Mouse (Mus musculus): ENCODE data around the gene Gapt. TPM values are rescaled to one million over a fixed set of nuclear protein-coding genes. Genes with fewer than 3 reads are reported as not detected.
A peak's percentile ranks its signal among the peaks of the same experiment; 100 is the strongest.
"Not testable (repeated sequence)": the region's sequence is repeated elsewhere in the genome, so short reads cannot be mapped to it uniquely, and the experiment has no call there.

Gene Gapt
- polyA plus RNA-seq (2015; fragmentation: Nextera tagmentation; extraction: Ambion mirVana) = 0.16 and 0.38 TPM in 2 replicates

DNA sequence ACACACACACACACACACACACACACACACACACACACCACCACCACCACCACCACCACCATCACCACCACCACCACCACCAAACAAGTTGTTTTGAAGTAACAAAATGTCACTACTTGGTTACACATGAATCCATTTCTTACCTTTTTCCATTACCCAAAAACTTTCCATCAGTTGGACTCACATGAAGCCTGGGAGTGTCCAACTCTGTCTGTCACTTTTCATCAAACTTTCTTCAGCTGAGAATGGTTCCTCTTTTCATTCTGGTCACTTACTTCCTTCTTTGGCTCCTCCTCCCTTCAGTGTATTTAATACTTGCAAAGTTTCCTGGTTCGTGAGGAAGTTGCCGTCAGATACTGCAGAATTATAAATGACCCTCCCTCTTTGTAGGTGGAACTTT is at the start of gene Gapt:
Gene Gapt, minus strand, starts transcription at position 259 of the 400 bp plus-strand sequence.
- ATAC-seq (replicated peaks; ENCODE audit: extremely low read depth, insufficient read depth, low FRiP score) = no peak
- Histone ChIP-seq H3K27ac (ENCODE audit: low read length) (no peak within 1 kb of the TSS), H3K4me1 (ENCODE audit: control insufficient read depth, insufficient read depth, low read length) (no peaks in the 10 kb centered on the region), H3K9me3 (replicated peaks; ENCODE audit: control insufficient read depth, low read length) (no peaks in the 10 kb centered on the region), H3K4me3 (ENCODE audit: low read length) (no peak within 1 kb of the TSS), H3K27me3 (ENCODE audit: control insufficient read depth, insufficient read depth, low read length) (no peaks in the 10 kb centered on the region), H3K36me3 (ENCODE audit: control insufficient read depth, insufficient read depth) (no peaks in the 10 kb centered on the region), H3K9ac (ENCODE audit: low read length) (no peak within 1 kb of the TSS), H3K4me2 (ENCODE audit: low read depth, low read length) (no peak within 1 kb of the TSS)
- WGBS = 74% methylated on average over 2 of the region's 2 CpGs

- H3K4me2 ChIP-seq (ENCODE audit: low read depth, low read length) = no peak overlapping the region
- no peaks in the 10 kb centered on the region for H3K9me3 ChIP-seq (replicated peaks; ENCODE audit: control insufficient read depth, low read length)
- no peak for ATAC-seq (replicated peaks; ENCODE audit: extremely low read depth, insufficient read depth, low FRiP score)
- H3K9ac ChIP-seq (ENCODE audit: low read length) = no peak overlapping the region
- H3K4me3 ChIP-seq (ENCODE audit: low read length) = no peak overlapping the region
- 71% methylated on average over 5 of the region's 5 CpGs for WGBS
- no peaks in the 10 kb centered on the region for H3K4me1 ChIP-seq (ENCODE audit: control insufficient read depth, insufficient read depth, low read length)
- H3K27me3 ChIP-seq (ENCODE audit: control insufficient read depth, insufficient read depth, low read length) = no peaks in the 10 kb centered on the region
- peaks cover 4% of the 10 kb centered on the region for H3K36me3 ChIP-seq (ENCODE audit: control insufficient read depth, insufficient read depth)
- H3K27ac ChIP-seq (ENCODE audit: low read length) = no peak overlapping the region
Measured at GRCm38 (mm10) chr13:110406152-110406551, 49.2 kb upstream of the Gapt start.

DNA sequence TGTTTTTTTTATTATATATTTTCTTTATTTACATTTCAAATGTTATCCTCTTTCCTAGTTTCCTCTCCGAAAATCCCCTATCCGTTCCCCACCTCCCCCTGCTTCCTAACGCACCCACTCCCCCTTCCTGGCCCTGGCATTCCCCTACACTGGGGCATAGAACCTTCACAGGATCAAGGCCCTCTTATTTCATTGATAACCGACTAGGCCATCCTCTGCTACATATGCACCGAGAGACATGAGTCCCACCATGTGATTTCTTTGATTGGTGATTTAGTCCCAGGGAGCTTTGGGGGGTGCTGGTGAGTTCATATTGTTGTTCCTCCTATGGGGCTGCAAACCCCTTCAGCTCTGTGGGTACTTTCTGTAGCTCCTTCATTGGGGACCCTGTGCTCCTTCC is 47.7 kb upstream of the Gapt start:
- not testable (repeated sequence) for H3K4me3 ChIP-seq (ENCODE audit: low read length); H3K9ac ChIP-seq (ENCODE audit: low read length); H3K27ac ChIP-seq (ENCODE audit: low read length); H3K27me3 ChIP-seq (ENCODE audit: control insufficient read depth, insufficient read depth, low read length); H3K9me3 ChIP-seq (replicated peaks; ENCODE audit: control insufficient read depth, low read length); H3K4me2 ChIP-seq (ENCODE audit: low read depth, low read length); ATAC-seq (replicated peaks; ENCODE audit: extremely low read depth, insufficient read depth, low FRiP score); H3K4me1 ChIP-seq (ENCODE audit: control insufficient read depth, insufficient read depth, low read length)
- WGBS = 79% methylated on average over 5 of the region's 5 CpGs
- H3K36me3 ChIP-seq (ENCODE audit: control insufficient read depth, insufficient read depth) = peaks cover 19% of the 10 kb centered on the region

- no peak overlapping the region for H3K4me3 ChIP-seq (ENCODE audit: low read length)
- no peaks in the 10 kb centered on the region for H3K9me3 ChIP-seq (replicated peaks; ENCODE audit: control insufficient read depth, low read length)
- no peak for ATAC-seq (replicated peaks; ENCODE audit: extremely low read depth, insufficient read depth, low FRiP score)
- H3K9ac ChIP-seq (ENCODE audit: low read length) = no peak overlapping the region
- H3K4me1 ChIP-seq (ENCODE audit: control insufficient read depth, insufficient read depth, low read length) = peaks cover 6% of the 10 kb centered on the region; the same call in 1 of the 2 replicates
- peaks cover 25% of the 10 kb centered on the region for H3K36me3 ChIP-seq (ENCODE audit: control insufficient read depth, insufficient read depth)
- no peaks in the 10 kb centered on the region for H3K27me3 ChIP-seq (ENCODE audit: control insufficient read depth, insufficient read depth, low read length)
- H3K4me2 ChIP-seq (ENCODE audit: low read depth, low read length) = no peak overlapping the region
- 69% methylated on average over 8 of the region's 8 CpGs for WGBS
- no peak overlapping the region for H3K27ac ChIP-seq (ENCODE audit: low read length)
Measured at GRCm38 (mm10) chr13:110404059-110404458, 47.1 kb upstream of the Gapt start.

DNA sequence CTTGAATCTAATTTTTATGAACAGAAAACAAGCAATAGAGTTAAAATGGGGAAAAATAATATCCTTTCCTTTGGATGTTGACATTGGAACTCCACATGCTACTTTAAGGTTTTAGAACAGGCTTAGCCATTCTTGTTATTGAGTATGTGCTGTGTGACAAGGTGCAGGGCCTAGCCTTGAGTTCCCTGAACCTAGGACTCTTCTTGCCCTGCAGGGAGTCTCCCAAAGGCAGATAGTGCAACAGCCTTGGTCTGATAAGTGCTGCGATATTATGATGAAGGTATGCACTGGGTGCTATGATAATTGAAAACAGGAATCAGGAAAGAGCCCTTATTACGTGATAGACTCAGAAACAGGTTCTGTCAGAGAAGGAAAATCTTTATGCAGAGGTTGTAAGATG is 44.9 kb upstream of the Gapt start:
- Histone ChIP-seq H3K4me3 (ENCODE audit: low read length) (no peak overlapping the region), H3K4me1 (ENCODE audit: control insufficient read depth, insufficient read depth, low read length) (peaks cover 15% of the 10 kb centered on the region), H3K27me3 (ENCODE audit: control insufficient read depth, insufficient read depth, low read length) (no peaks in the 10 kb centered on the region), H3K9me3 (replicated peaks; ENCODE audit: control insufficient read depth, low read length) (no peaks in the 10 kb centered on the region), H3K9ac (ENCODE audit: low read length) (no peak overlapping the region), H3K36me3 (ENCODE audit: control insufficient read depth, insufficient read depth) (peaks cover 41% of the 10 kb centered on the region), H3K27ac (ENCODE audit: low read length) (no peak overlapping the region), H3K4me2 (ENCODE audit: low read depth, low read length) (no peak overlapping the region)
- 77% methylated on average over 2 of the region's 2 CpGs for WGBS
- no peak for ATAC-seq (replicated peaks; ENCODE audit: extremely low read depth, insufficient read depth, low FRiP score)

DNA sequence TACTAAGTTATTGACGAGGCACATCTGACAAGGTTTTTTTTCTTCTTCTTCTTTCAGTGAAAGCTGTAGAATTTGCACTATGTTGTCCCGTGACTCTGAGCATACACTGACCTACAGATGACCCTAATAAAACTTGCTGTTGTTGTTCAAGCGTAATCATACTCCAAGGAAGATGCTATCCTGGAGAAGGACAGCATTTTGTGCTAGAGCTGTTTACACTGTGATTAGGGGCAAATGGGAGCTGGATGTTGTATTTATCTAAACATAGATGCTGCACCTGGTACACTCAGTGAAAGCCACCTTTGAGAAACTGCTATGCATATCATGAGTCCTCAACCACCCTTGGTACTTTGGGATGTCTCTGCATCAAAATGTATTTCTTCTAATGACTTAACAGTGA is 44.4 kb upstream of the Gapt start:
- WGBS = 73% methylated on average over 3 of the region's 3 CpGs
- H3K4me2 ChIP-seq (ENCODE audit: low read depth, low read length) = no peak overlapping the region
- peaks cover 41% of the 10 kb centered on the region for H3K36me3 ChIP-seq (ENCODE audit: control insufficient read depth, insufficient read depth)

DNA sequence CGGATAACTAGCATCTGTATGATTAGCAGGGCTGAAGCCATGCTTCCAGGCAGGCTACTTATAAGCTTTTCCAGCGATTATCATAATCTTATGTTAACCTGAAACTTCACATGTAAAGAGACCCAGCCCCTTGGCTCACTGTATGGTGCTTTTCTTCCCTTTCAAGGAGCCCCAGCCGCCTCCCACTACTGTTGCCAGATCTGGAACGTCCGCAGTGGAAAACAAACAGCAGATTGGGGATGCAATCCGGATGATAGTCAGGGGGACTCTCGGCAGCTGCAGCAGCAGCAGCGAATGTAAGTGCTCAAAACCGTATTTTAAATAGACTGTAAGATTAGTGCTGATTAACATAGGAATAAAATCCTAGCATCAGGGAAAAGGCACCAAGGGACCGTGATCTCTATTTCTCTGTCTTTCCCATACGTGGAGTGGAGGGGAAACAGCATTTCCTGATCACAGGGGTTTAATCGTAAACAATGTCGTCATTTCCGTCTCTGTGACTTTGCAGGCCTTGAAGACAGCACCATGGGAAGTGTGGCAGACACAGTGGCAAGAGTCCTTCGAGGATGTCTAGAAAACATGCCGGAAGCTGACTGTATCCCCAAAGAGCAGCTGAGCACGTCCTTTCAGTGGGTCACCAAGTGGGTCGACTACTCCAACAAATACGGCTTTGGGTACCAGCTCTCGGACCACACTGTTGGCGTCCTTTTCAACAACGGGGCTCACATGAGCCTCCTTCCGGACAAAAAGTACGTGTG is 41.7 kb upstream of the Gapt start:
- peak overlapping the region; percentile 69 for H3K27ac ChIP-seq (ENCODE audit: low read length)
- peak overlapping the region; percentile 70 for H3K4me2 ChIP-seq (ENCODE audit: low read depth, low read length)
- H3K9me3 ChIP-seq (replicated peaks; ENCODE audit: control insufficient read depth, low read length) = no peaks in the 10 kb centered on the region
- whole genome bisulfite sequencing = 51% methylated on average over 24 of the region's 24 CpGs
- no peaks in the 10 kb centered on the region for H3K27me3 ChIP-seq (ENCODE audit: control insufficient read depth, insufficient read depth, low read length)
- peak overlapping the region; percentile 66 for H3K9ac ChIP-seq (ENCODE audit: low read length)
- peak overlapping the region; percentile 40 for H3K4me3 ChIP-seq (ENCODE audit: low read length)
- peaks cover 41% of the 10 kb centered on the region for H3K36me3 ChIP-seq (ENCODE audit: control insufficient read depth, insufficient read depth)
- no peak for ATAC-seq (replicated peaks; ENCODE audit: extremely low read depth, insufficient read depth, low FRiP score)
- H3K4me1 ChIP-seq (ENCODE audit: control insufficient read depth, insufficient read depth, low read length) = peaks cover 16% of the 10 kb centered on the region

More for the DNA sequence above, 44.4 kb upstream of the Gapt start:
- Histone ChIP-seq H3K27ac (ENCODE audit: low read length) (peak overlapping the region; percentile 25; the same call in 1 of the 2 replicates), H3K4me1 (ENCODE audit: control insufficient read depth, insufficient read depth, low read length) (peaks cover 16% of the 10 kb centered on the region), H3K9me3 (replicated peaks; ENCODE audit: control insufficient read depth, low read length) (no peaks in the 10 kb centered on the region), H3K9ac (ENCODE audit: low read length) (no peak overlapping the region), H3K4me3 (ENCODE audit: low read length) (no peak overlapping the region), H3K27me3 (ENCODE audit: control insufficient read depth, insufficient read depth, low read length) (no peaks in the 10 kb centered on the region)
- no peak for ATAC-seq (replicated peaks; ENCODE audit: extremely low read depth, insufficient read depth, low FRiP score)

DNA sequence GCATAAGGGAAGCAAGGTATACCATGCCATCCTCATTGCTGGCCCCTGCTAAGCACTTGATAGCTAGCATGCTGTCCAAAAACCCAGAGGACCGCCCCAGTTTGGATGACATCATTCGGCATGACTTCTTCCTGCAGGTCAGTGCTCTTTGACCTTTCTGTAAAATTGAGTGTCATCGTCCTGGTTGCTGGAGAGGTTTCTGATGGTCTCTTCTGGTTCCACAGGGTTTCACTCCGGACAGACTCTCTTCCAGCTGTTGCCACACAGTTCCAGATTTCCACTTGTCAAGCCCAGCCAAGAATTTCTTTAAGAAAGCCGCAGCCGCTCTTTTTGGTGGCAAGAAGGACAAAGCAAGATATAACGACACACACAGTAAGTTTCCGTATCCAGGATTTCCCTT is 40.8 kb upstream of the Gapt start:
- Histone ChIP-seq H3K4me1 (ENCODE audit: control insufficient read depth, insufficient read depth, low read length) (peaks cover 16% of the 10 kb centered on the region), H3K27ac (ENCODE audit: low read length) (peak overlapping the region; percentile 69), H3K4me2 (ENCODE audit: low read depth, low read length) (peak overlapping the region; percentile 70), H3K36me3 (ENCODE audit: control insufficient read depth, insufficient read depth) (peaks cover 41% of the 10 kb centered on the region), H3K4me3 (ENCODE audit: low read length) (peak overlapping the region; percentile 40), H3K9ac (ENCODE audit: low read length) (peak overlapping the region; percentile 66), H3K9me3 (replicated peaks; ENCODE audit: control insufficient read depth, low read length) (no peaks in the 10 kb centered on the region), H3K27me3 (ENCODE audit: control insufficient read depth, insufficient read depth, low read length) (no peaks in the 10 kb centered on the region)
- no peak for ATAC-seq (replicated peaks; ENCODE audit: extremely low read depth, insufficient read depth, low FRiP score)
- WGBS = 64% methylated on average over 8 of the region's 8 CpGs

DNA sequence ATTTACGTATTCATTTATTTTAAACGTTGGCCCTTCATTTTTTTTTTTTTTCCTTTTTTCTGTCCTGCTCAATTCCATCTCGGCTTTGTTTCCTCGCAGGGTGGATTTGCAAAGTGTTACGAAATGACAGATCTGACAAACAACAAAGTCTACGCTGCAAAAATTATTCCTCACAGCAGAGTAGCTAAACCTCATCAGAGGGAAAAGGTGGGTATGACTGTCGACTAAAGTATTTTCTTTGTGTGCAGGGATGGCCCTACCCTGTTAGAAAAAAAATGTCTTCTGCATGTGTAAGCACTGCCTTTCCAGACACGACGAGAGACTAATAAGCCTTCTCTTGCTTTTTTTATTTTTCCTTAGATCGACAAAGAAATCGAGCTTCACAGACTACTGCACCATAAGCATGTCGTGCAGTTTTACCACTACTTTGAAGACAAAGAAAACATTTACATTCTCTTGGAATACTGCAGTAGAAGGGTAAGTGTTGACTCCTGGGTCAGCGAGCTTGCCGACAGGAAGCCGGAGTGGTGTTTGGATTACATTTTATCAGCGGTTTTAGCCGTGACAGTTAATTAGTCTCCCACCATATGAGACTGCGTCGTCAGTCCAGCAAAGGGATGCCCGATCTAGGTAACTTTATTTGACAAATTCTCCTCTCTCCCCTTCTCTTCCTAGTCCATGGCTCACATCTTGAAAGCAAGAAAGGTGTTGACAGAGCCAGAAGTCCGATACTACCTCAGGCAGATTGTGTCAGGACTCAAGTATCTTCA is 39.1 kb upstream of the Gapt start:
- Histone ChIP-seq H3K4me2 (ENCODE audit: low read depth, low read length) (peak overlapping the region; percentile 70), H3K36me3 (ENCODE audit: control insufficient read depth, insufficient read depth) (peaks cover 36% of the 10 kb centered on the region), H3K4me1 (ENCODE audit: control insufficient read depth, insufficient read depth, low read length) (peaks cover 16% of the 10 kb centered on the region), H3K9ac (ENCODE audit: low read length) (peak overlapping the region; percentile 96), H3K4me3 (ENCODE audit: low read length) (peak overlapping the region; percentile 77), H3K27ac (ENCODE audit: low read length) (peak overlapping the region; percentile 89), H3K27me3 (ENCODE audit: control insufficient read depth, insufficient read depth, low read length) (no peaks in the 10 kb centered on the region), H3K9me3 (replicated peaks; ENCODE audit: control insufficient read depth, low read length) (no peaks in the 10 kb centered on the region)
- 5% methylated on average over 21 of the region's 21 CpGs for WGBS
- ATAC-seq (replicated peaks; ENCODE audit: extremely low read depth, insufficient read depth, low FRiP score) = no peak
